Mouse (Mus musculus) embryonic fibroblast, embryonic 13.5 days (primary cell): ENCODE measurements around the gene Slc36a2. TPM values are rescaled to one million over a fixed set of nuclear protein-coding genes. Genes with fewer than 3 reads are reported as not detected.

Source experiments
- H3K27ac ChIP-seq: 2 replicates; pipeline ENCODE4 v1.5.1; 2012; ENCODE audit warnings: low read length, control low read depth, inconsistent platforms; ENCODE audit not compliant: insufficient read depth
- H3K4me1 ChIP-seq: 2 replicates; pipeline ENCODE4 v1.6.1; 2011; ENCODE audit warnings: low read length; ENCODE audit not compliant: control insufficient read depth, insufficient read depth
- H3K4me3 ChIP-seq: 2 replicates; pipeline ENCODE4 v1.5.1; 2011; ENCODE audit warnings: mild to moderate bottlenecking, control low read depth, low read length; ENCODE audit not compliant: insufficient read depth
- CTCF ChIP-seq: IDR thresholded peaks from 2 replicates; pipeline ENCODE4 v1.5.1; 2011; ENCODE audit warnings: mild to moderate bottlenecking, control low read depth, low read length, moderate library complexity, borderline replicate concordance; ENCODE audit not compliant: insufficient read depth
- POLR2A ChIP-seq: IDR thresholded peaks from 2 replicates; pipeline ENCODE4 v1.6.1; 2011; ENCODE audit warnings: low read depth, mild to moderate bottlenecking, control low read depth, low read length, moderate library complexity
- polyA plus RNA-seq: library from polyadenylated mRNA; stranded (reverse); fragments of >200 nt; gene quantifications from 2 replicates; pipeline ENCODE4 v1.2.4, GENCODE M21; 2011; ENCODE audit warnings: low read depth; ENCODE audit not compliant: missing spikeins, insufficient read length

Slc36a2 gene
- polyA plus RNA-seq = not detected in 2 replicates

DNA sequence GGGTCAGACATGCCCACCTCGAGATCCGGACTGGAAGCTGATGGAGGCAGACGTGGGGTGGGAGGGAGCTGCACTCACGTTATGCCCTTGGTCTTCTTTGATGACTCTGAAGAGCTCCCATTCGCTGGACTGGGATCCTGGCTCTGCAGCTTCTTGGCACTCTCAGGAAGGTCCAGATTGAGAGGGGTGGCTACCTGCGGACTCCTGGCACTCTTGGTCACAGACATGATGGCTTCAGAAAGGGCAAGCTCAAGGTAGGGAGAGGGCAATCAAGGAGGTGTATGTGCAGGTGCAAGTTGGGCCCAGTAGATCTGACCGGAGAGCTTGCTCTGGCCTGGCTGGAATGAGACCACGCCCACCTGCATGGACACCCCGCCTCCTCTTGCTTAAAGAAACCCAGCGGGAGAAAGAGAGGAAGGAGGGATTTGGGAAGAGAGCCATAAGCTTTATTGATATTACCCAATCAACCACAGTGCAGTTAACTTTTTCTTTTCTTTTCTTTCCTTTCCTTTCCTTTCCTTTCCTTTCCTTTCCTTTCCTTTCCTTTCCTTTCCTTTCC, at the start of gene Slc36a2:
Gene Slc36a2, minus strand, starts transcription at position 345 of the 559 bp plus-strand sequence.
- Histone ChIP-seq H3K4me3 (no peak within 1 kb of the TSS), H3K4me1 (no peaks in the 10 kb centered on the region), H3K27ac (no peak within 1 kb of the TSS)
- no peak for TF ChIP-seq POLR2A
- TF ChIP-seq CTCF = no peak

DNA sequence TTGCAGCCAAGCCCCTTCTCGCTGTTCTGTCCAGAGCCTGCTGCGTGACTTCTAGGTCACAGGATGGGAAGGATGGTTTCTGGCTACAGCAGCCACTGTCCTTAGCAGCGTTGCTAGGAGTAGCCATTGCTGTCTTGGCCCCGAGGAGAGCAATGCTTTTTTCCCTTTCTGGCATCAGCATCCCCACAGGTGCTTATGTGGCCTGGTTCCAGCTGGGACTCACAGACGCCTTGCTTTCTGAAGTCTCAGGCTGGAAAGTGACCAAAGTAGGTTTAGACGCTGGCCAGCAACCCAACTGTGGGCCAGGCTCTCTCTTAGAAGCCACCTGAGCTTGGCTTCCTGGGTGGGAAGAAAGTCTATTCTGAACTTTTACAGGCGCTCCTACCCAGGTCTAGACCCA, 49.4 kb upstream of the Slc36a2 start:
- Histone ChIP-seq H3K4me3 (no peak overlapping the region), H3K27ac (no peak overlapping the region), H3K4me1 (no peaks in the 10 kb centered on the region)
- TF ChIP-seq CTCF (no peak), POLR2A (no peak)

DNA sequence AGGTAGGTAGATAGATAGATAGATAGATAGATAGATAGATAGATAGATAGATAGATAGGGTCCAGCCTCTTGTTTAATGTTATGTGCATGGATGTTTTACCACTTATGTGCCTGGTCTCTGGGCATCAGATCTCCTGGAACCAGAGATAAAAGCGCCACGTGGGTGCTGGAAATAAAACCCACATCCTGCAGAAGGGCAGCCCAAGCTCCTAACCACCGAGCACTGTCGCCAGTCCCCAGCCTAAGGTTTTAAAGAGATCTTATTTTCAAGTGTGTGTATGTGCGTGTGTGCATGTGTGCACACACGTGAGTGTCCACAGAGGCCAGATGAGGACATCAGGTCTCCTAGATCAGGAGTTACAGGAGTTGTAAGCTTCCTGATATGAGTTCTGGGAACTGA, 46.2 kb upstream of the Slc36a2 start:
- TF ChIP-seq CTCF (no peak), POLR2A (no peak)
- Histone ChIP-seq H3K4me3 (no peak overlapping the region), H3K4me1 (no peaks in the 10 kb centered on the region), H3K27ac (no peak overlapping the region)

DNA sequence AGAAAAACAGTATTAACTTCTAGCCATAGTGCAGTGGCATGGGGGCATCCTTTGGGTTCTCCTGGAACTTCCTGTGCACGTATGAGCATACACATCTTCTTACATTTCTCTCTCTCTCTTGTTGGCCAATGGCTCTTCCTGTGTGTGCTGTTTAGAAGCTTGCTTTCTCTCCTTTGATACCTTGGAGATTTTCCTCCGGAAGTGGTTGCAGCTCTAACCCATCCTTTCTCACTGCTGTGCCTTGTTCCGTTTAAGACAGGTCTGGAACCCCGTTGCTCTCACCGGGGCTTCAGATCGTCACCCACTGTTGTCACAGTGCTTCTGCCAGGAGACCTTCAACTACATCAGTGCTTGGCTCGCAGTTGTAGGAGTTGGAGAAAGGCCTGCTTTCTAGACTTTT, 36.4 kb upstream of the Slc36a2 start:
- Histone ChIP-seq H3K4me1 (no peaks in the 10 kb centered on the region), H3K27ac (no peak overlapping the region), H3K4me3 (no peak overlapping the region)
- TF ChIP-seq POLR2A (no peak), CTCF (no peak)

DNA sequence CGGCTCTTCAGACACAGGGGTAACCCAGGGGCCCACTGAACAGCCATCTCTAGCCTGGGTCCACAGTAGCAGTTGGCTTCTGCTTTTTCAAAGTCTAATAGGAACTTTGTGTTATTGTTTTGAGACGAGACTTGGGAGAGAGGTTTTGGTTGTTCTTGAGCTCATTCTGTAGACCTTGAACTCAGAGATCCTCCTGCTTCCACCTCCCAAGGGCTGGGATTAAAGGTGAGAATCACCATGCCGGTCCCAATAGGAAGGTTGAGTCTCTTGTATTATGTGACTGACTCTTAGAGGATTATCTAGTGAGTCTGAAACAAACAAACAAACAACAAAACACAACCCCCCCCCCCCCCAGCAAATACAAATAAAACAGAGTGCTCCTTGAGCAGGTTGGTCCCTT, 33.6 kb upstream of the Slc36a2 start:
- TF ChIP-seq CTCF = no peak
- no peak for TF ChIP-seq POLR2A
- Histone ChIP-seq H3K4me1 (no peaks in the 10 kb centered on the region), H3K27ac (no peak overlapping the region), H3K4me3 (no peak overlapping the region)

DNA sequence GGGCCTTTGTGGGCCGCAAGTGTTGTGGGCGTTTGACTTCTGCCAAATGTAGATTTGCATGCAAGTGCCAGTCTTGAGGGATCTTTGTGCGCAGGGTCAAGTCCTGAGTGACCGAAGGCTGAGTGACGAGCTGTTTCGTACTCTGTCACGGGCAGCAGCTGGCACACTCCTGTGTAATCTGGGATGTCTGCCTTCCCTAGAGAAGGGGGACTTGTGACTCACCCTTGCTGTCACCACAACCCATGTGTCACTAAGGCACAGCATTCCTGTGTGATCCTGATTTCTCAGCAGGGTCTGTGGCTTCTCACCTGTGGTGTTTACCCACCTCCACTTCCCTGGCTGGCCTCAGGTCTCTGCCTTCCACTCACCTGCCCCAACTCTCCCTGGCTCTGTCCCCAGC, 33.0 kb upstream of the Slc36a2 start:
- TF ChIP-seq CTCF (no peak), POLR2A (no peak)
- no peak overlapping the region for H3K4me3 ChIP-seq
- H3K27ac ChIP-seq = no peak overlapping the region
- no peaks in the 10 kb centered on the region for H3K4me1 ChIP-seq

DNA sequence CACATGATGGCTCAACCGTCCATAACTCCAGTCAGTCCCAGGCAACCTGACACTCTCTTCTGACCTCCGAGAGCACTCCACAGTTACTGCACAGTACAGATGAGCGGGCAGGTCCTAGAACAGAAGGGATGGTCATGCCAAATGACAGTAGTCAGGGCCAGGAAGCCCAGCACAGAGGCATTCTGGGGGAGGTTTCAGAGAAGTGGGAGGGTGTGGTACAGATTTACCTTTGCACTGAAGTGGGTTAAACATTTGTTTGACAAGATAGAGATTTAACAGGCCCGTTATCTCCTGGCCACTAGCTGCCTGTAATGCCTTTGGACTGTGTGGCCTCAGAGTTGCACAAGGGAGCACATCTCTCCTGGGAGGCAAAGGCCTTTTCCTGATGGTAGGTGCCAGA, 32.5 kb upstream of the Slc36a2 start:
- no peaks in the 10 kb centered on the region for H3K4me1 ChIP-seq
- H3K4me3 ChIP-seq = no peak overlapping the region
- H3K27ac ChIP-seq = no peak overlapping the region
- TF ChIP-seq CTCF (no peak), POLR2A (no peak)

DNA sequence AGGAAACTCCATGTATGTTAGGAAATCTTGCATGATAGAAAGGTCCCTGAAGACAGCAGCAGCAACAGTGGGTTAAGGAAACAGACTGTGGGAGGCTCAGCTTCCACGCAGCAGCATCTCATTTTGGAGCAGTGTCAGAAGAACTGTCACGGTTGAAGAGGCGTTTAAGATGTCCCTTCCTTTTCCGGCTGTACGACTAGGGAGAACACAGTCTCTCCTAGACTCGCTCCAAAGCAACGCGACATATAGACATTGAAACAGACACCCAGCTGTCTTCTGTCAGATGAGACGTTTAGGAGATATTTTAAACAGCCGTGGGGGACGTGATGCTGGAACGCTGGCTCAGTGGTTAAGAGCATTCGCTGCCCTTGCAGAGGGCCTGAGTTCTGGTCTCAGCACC, 32.0 kb upstream of the Slc36a2 start:
- TF ChIP-seq CTCF = no peak
- no peak for TF ChIP-seq POLR2A

DNA sequence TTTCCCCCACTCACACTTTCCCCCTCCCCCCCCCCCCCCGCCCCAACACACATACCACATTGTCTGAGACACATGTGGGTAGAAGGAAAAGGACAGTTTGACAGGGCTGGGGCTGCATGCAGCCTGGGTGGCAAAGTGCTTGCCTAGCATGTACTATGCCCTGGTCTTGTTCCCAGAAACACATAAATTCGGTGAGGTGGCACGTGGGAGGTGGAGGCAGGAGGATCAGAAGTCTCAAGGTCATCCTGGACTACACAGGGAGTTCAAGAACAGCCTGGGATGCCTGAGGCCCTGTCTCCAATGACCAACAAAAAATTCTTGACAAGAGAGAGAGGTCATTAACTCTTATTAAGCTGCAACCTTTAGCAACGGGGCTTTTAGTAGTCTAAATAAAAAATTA, 31.2 kb upstream of the Slc36a2 start:
- Histone ChIP-seq H3K4me3 (no peak overlapping the region), H3K4me1 (no peaks in the 10 kb centered on the region), H3K27ac (no peak overlapping the region)
- TF ChIP-seq POLR2A (no peak), CTCF (no peak)

More for the DNA sequence above, 32.0 kb upstream of the Slc36a2 start:
- Histone ChIP-seq H3K27ac (no peak overlapping the region), H3K4me3 (no peak overlapping the region), H3K4me1 (no peaks in the 10 kb centered on the region)

DNA sequence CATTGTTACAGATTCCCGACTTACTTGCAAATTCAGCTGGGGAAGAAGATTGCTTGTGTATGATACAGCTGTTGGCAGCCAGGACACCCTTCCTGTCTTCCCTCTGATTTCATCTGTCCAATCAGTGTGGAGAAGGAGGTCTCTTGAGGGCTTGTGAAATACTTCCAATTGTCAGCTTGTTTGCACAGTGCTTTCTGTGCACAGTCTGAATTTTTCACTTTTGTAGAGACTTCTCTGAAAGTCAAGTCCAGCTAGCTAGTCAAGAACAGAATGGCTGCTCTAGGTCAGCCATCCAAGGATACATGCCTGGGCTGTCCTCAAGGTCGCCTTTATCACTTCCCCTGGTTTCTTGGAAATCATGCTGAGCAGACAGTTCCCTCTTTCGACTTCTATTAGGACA, 30.1 kb upstream of the Slc36a2 start:
- no peak overlapping the region for H3K27ac ChIP-seq

More for the DNA sequence above, 30.1 kb upstream of the Slc36a2 start:
- Histone ChIP-seq H3K4me1 (no peaks in the 10 kb centered on the region), H3K4me3 (no peak overlapping the region)
- TF ChIP-seq POLR2A (no peak), CTCF (no peak)
